Mouse (Mus musculus) heart, adult 11 months (tissue): ENCODE measurements around the gene Gm10801.
"Not testable (repeated sequence)": the region's sequence is repeated elsewhere in the genome, so short reads cannot be mapped to it uniquely, and the experiment has no call there.

ENCODE experiments used
- DNase-seq: peaks from one replicate; pipeline ENCODE4 v3.0.0; 2022

Gene Gm10801

DNA sequence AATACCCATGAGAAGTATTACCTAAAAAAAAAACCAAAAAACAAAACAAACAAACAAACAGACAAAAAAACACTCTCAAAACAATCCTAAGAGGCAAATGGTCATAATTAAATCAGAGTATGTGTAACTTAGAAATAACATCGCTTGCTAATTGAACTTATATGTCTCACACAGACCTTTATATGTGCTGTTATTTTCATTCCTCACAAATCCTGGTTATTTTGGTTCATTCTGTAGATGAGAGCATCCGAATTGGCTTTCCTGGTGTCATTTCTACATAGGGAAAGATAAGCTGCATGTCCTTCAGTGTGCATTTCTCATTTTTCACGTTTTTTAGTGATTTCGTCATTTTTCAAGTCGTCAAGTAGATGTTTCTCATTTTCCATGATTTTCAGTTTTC is at the start of gene Gm10801:
TSS of gene Gm10801 (plus strand) at position 301 of the 400 bp plus-strand sequence.
- DNase-seq: not testable (repeated sequence)

DNA sequence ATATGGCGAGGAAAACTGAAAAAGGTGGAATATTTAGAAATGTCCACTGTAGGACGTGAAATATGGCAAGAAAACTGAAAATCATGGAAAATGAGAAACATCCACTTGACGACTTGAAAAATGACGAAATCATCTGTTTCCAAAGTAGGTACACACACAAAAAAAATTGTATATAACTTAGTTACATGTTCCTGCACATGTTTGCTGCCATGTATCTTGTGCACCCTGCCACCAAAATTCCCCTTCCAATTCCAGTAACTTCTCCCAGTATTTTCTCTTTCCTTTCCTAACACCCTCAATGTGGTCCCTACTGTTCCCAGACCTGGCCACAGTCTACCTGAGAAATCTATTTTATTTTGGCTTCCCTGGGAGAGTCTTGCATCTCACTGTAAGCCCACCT is 5.2 kb downstream of the Gm10801 start, which contains the start of gene Gm10800:
TSS of gene Gm10800 (minus strand) at position 101 of the 400 bp plus-strand sequence.
- DNase-seq: not testable (repeated sequence)

DNA sequence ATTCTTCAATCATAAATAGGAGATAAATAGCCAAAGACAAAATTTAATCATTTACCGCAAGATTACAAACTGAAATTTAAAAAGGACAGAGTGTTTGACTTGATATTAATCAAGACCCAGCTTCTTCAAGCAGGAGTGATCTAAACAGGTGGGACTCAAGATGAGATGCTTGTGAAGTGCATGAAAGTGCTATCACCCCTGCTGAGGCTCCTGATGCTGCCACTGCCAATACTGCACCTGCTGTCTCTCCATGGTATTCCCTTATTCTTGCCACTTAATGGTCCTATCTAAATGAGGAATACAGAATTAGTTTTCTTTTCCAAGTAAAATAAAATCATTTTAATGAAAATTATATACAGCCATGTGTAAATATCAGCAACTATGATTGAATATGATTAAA is 35.5 kb downstream of the Gm10801 start:
- DNase-seq: peak; percentile 62
